Mouse (Mus musculus) embryonic stem cell, embryonic (primary cell): ENCODE results near the gene AA792892.
"Not testable (repeated sequence)": the region's sequence is repeated elsewhere in the genome, so short reads cannot be mapped to it uniquely, and the experiment has no call there.

Source experiments
- CTCF ChIA-PET, 4 experiments: fragments of 300-600 bp in 2 of 4; fragments of 350-600 bp in 2 of 4; sonication (Branson Sonifier 250); formaldehyde crosslinking; loops; one replicate each; lab custom pipeline; 2022; ENCODE audit warnings: inconsistent platforms in 2 of 4; lab: Charles Lee
- POLR2A ChIA-PET, 4 experiments: fragments of 300-600 bp in 2 of 4; fragments of 350-600 bp in 2 of 4; sonication (Branson Sonifier 250); formaldehyde crosslinking; loops; one replicate each; lab custom pipeline; 2022; ENCODE audit warnings: antibody characterized with exemption in 4 of 4, inconsistent platforms in 1 of 4; lab: Charles Lee

The AA792892 gene

DNA sequence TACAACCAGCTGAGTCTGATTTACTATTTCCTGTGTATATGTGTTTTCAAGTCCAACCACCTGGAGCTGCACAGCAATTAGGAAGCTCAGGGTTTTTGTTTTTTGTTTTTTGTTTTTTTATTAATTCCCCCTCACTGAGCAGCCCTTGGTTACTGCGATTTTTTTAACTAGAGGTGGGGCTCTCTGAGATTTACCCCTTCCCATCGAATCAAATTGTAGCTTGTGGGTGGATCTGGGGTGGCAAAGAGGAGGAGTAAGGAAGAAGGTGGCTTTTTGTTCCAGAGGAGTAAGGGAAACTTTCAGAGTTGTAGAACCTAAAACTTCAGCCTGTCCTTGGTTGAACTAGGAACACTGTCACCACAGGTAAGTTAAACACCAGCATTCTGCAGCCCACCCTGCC is at the start of gene AA792892:
TSS of gene AA792892 (plus strand) at position 301 of the 400 bp plus-strand sequence.
- CTCF ChIA-PET, POLR2A ChIA-PET: not testable (repeated sequence)

- POLR2A ChIA-PET, CTCF ChIA-PET: not testable (repeated sequence)
Observed at GRCm38 (mm10) chr5:94306696-94307095, 32.9 kb upstream of the AA792892 start, which contains the start of gene A430089I19Rik. TSS of gene A430089I19Rik (minus strand) at chr5:94306796.

DNA sequence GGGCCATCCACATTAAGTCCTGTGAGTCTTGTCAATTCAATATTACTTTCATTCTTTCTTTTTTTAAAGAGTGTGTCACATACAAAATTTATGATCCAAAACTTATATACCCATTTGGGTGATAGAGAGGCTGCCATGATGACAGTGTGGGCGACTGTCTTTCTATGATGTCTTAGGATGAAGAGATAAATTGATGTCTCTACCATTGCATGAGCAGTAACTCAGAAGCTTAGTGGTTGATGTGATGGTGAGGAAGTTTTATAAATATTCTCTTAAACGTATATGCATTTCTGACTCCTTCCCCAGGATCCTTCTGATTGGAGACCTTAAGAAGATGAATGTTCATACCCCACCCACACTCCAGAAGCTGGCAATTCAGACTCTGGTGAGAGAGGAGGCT is 25.4 kb upstream of the AA792892 start, which contains the start of gene Gm6502:
TSS of gene Gm6502 (plus strand) at position 301 of the 400 bp plus-strand sequence.
- POLR2A ChIA-PET, CTCF ChIA-PET: not testable (repeated sequence)
